Mouse (Mus musculus) heart, embryonic 11.5 days (tissue): ENCODE measurements around the gene Vasn. TPM values are rescaled to one million over a fixed set of nuclear protein-coding genes. Genes with fewer than 3 reads are reported as not detected.
A peak's percentile ranks its signal among the peaks of the same experiment; 100 is the strongest.

ENCODE experiments used
- ATAC-seq: fragments of 200-750 bp; cut with Nextera tagmentation; replicated peaks from 2 replicates; pipeline ENCODE4 v1.8.0; 2017; ENCODE audit warnings: moderate library complexity; ENCODE audit not compliant: insufficient number of reproducible peaks, low FRiP score, low TSS enrichment
- H3K27ac ChIP-seq: fragments of 300-500 bp; sonication (generic); 2 replicates; pipeline ENCODE4 v1.5.1; 2014; ENCODE audit warnings: mild to moderate bottlenecking, low read depth, low read length
- H3K27me3 ChIP-seq: fragments of 300-500 bp; sonication (generic); 2 replicates; pipeline ENCODE4 v1.6.1; 2014; ENCODE audit warnings: mild to moderate bottlenecking, low read length, mixed read lengths; ENCODE audit not compliant: control insufficient read depth, insufficient read depth
- H3K36me3 ChIP-seq: fragments of 300-500 bp; sonication (generic); 2 replicates; pipeline ENCODE4 v1.6.1; 2014; ENCODE audit warnings: mild to moderate bottlenecking, low read length, moderate library complexity, mixed read lengths; ENCODE audit not compliant: control insufficient read depth, insufficient read depth
- H3K4me1 ChIP-seq: fragments of 300-500 bp; sonication (generic); 2 replicates; pipeline ENCODE4 v1.6.1; 2014; ENCODE audit warnings: low read length; ENCODE audit not compliant: control insufficient read depth, insufficient read depth
- H3K4me2 ChIP-seq: fragments of 300-500 bp; sonication (generic); 2 replicates; pipeline ENCODE4 v1.6.1; 2014; ENCODE audit warnings: mild to moderate bottlenecking, moderate library complexity
- H3K4me3 ChIP-seq: fragments of 300-500 bp; sonication (generic); 2 replicates; pipeline ENCODE4 v1.5.1; 2014; ENCODE audit warnings: low read depth, low read length
- H3K9ac ChIP-seq: fragments of 300-500 bp; sonication (generic); 2 replicates; pipeline ENCODE4 v1.6.1; 2014; ENCODE audit warnings: mild to moderate bottlenecking, low read depth, low read length, moderate library complexity
- H3K9me3 ChIP-seq: fragments of 300-500 bp; sonication (generic); replicated peaks from 2 replicates; pipeline ENCODE4 v1.6.1; 2016; ENCODE audit warnings: low read length; ENCODE audit not compliant: control insufficient read depth
- WGBS: fragments of 180-500 bp; shearing (Covaris S2); extraction: QIAGEN DNeasy Blood & Tissue Kit; methylation state at CpG from one replicate; pipeline ENCODE4 v1.1.7; 2014; ENCODE audit not compliant: insufficient replicate concordance; 5-methylcytosine and 5-hydroxymethylcytosine counted together
- polyA plus RNA-seq: library from polyadenylated mRNA; unstranded; fragments of >200 nt; fragmentation: Nextera tagmentation; extraction: Ambion mirVana; gene quantifications from 2 replicates; pipeline ENCODE4 v1.2.1, GENCODE M21; 2014

Vasn gene
- polyA plus RNA-seq, 1 experiment from 2014 or later, result 10.6 TPM

DNA sequence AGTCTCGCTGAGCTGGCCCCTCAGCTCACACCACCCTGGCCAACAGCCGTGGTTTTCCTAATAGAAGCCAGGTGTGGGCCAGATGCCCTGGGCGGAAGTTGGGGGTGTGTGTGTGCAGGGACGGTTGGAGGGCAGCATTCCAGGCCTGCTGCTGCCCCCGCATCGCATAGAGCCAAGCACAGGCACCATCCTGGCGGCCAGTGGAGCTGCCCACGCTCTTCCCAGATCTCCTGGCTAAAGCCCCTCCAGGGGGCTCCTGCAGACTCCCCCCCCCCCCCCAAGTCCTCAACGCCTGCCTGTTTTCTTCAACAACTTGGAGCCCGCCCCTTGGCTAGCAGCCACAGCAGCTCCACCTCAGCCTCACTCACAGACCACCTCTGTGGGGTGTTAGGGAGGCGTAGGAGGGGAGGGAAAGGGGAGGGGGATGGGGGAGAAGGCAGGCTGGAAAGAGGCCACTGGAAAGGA lies 19.1 kb downstream of the Vasn start:
- Histone ChIP-seq H3K9ac (peak overlapping the region; percentile 58; the same call in 1 of the 2 replicates), H3K4me1 (peaks cover 37% of the 10 kb centered on the region), H3K36me3 (peaks cover 10% of the 10 kb centered on the region), H3K9me3 (no peaks in the 10 kb centered on the region), H3K27ac (peak overlapping the region; percentile 75), H3K27me3 (no peaks in the 10 kb centered on the region), H3K4me3 (no peak overlapping the region; the same call in 1 of the 2 replicates), H3K4me2 (peak overlapping the region; percentile 2; the same call in 1 of the 2 replicates)
- ATAC-seq, result peak; percentile 57
- 27% methylated on average over 11 of the region's 11 CpGs for WGBS

DNA sequence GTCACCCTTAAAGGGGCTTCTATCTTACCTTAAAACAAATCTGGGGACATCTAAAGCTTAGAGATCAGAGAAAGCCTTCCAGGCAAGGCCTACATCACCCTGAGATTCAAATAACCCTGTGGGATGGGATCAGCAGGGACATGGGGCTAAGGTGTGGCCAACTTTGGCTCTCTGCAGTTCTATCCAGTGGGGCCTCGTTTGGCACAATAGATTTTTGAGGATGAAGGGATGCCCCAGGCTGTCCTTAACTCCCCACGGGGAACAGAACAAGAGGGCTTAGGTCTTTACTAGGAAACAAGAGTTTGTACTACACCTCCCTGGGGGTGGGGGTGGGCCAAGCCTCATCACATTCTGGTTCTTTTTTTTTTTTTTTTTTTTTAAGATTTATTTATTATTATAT lies 19.6 kb downstream of the Vasn start:
- peak overlapping the region; percentile 2; the same call in 1 of the 2 replicates for H3K4me2 ChIP-seq
- peaks cover 37% of the 10 kb centered on the region for H3K4me1 ChIP-seq
- H3K27ac ChIP-seq, result peak overlapping the region; percentile 75
- no peak for ATAC-seq
- peaks cover 10% of the 10 kb centered on the region; the same call in 1 of the 2 replicates for H3K36me3 ChIP-seq
- WGBS, result 23% methylated on average over 2 of the region's 2 CpGs
- no peaks in the 10 kb centered on the region for H3K27me3 ChIP-seq
- H3K9ac ChIP-seq, result peak overlapping the region; percentile 58; the same call in 1 of the 2 replicates
- H3K9me3 ChIP-seq, result no peaks in the 10 kb centered on the region
- no peak overlapping the region for H3K4me3 ChIP-seq

DNA sequence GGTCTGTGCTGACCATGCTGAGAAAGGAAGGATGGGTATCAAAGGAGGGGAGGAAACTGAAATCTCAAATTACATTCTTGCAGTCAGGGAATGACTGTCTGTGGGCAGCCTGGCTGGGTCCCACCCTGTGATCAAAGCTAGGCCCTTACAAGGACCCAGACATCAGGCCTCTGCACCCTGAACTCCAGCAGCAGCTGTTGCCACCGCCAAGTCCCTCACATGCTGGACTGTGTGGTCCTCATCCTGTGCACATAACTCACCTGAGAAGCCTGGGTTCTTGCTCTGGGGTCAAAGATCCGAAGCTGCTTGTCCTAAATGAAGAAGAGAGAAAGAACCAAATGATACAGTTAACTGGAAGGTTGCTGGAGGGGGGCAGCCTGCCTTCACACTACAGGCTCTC lies 21.9 kb downstream of the Vasn start:
- H3K4me3 ChIP-seq, result no peak overlapping the region
- H3K4me2 ChIP-seq, result no peak overlapping the region
- no peaks in the 10 kb centered on the region for H3K27me3 ChIP-seq
- no peak for ATAC-seq
- WGBS, result 66% methylated on average over 2 of the region's 2 CpGs
- H3K9ac ChIP-seq, result no peak overlapping the region
- H3K9me3 ChIP-seq, result no peaks in the 10 kb centered on the region
- H3K27ac ChIP-seq, result no peak overlapping the region
- H3K36me3 ChIP-seq, result peaks cover 12% of the 10 kb centered on the region; the same call in 1 of the 2 replicates
- peaks cover 16% of the 10 kb centered on the region for H3K4me1 ChIP-seq

DNA sequence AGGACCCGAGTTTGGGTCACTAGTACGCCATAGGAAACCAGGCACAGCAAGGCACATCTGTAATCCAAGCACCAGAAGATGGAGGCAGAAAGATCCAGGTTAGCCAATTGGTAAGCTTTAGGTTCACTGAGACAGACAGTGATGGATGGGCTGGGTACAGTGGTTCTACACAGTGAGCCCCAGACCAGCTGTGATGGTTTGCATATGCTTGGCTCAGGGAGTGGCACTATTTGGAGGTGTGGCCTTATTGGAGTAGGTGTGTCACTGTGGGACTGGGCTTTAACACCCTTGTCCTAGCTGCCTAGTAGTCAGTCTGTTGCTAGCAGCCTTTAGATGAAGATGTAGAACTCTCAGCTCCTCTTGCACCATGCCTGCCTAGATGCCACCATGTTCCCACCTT lies 24.1 kb downstream of the Vasn start:
- whole genome bisulfite sequencing, result 85% methylated on average over 2 of the region's 2 CpGs
- Histone ChIP-seq H3K27ac (no peak overlapping the region), H3K9ac (no peak overlapping the region), H3K36me3 (peaks cover 15% of the 10 kb centered on the region), H3K27me3 (no peaks in the 10 kb centered on the region), H3K4me2 (no peak overlapping the region), H3K4me1 (peaks cover 6% of the 10 kb centered on the region), H3K9me3 (no peaks in the 10 kb centered on the region), H3K4me3 (no peak overlapping the region)
- ATAC-seq, result no peak

DNA sequence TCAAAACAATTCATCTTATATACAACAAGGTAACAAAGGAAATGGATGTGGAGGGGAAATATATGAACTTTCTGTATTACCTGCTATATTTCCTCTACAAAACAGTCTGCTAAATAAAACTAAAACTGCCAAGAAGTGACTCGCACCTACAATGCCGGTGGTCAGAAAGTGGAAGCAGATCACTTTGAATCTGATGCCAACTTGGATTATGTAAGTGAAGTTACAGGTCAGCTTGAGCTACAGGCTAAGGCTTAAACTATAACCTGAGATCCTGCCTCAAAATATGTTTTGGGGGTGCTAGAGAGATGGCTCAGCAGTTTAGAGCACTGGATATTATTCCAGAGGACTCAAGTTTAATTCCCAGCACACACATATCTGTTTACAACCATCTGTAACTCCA lies 26.0 kb downstream of the Vasn start:
- Histone ChIP-seq H3K9ac (no peak overlapping the region), H3K36me3 (peaks cover 16% of the 10 kb centered on the region), H3K4me2 (no peak overlapping the region), H3K4me3 (no peak overlapping the region), H3K4me1 (no peaks in the 10 kb centered on the region), H3K9me3 (no peaks in the 10 kb centered on the region), H3K27me3 (no peaks in the 10 kb centered on the region), H3K27ac (no peak overlapping the region)
- WGBS, result 88% methylated on average over 2 of the region's 2 CpGs
- ATAC-seq, result no peak

DNA sequence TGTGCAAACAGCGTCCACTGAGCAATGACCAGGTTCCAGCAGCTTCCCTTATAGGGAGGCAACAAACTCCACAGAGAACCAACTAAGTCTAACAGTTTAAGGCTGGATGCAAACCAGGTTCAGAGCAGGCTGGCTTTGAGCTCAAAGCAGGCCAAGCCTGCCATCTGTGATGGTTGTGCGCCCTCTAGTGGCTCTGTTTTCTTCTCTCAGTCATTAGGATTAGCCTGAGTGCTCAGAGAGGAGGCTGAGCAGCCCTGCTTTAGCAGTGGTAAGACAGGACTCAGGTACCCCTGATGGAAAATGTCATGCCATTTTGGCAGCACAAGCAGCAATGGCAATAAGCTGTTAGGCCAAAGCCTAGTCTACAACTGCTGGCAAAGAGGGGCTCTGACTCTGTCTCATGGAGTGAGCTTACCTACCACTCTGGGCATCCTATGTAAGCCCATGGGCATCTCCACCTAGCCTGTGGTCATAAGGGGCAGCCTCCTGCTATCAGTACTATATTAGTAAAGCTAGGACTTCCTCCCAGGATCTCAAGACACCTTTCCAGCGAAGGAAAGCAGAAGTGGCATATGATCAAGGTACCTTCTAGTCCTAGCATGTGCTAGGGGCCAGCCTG lies 27.6 kb downstream of the Vasn start:
- no peaks in the 10 kb centered on the region for H3K4me1 ChIP-seq
- peaks cover 9% of the 10 kb centered on the region for H3K36me3 ChIP-seq
- ATAC-seq, result peak; percentile 67
- 19% methylated on average over 3 of the region's 3 CpGs for WGBS
- no peak overlapping the region for H3K4me3 ChIP-seq
- no peaks in the 10 kb centered on the region for H3K9me3 ChIP-seq
- no peak overlapping the region for H3K27ac ChIP-seq
- H3K27me3 ChIP-seq, result no peaks in the 10 kb centered on the region
- no peak overlapping the region for H3K9ac ChIP-seq
- H3K4me2 ChIP-seq, result no peak overlapping the region

DNA sequence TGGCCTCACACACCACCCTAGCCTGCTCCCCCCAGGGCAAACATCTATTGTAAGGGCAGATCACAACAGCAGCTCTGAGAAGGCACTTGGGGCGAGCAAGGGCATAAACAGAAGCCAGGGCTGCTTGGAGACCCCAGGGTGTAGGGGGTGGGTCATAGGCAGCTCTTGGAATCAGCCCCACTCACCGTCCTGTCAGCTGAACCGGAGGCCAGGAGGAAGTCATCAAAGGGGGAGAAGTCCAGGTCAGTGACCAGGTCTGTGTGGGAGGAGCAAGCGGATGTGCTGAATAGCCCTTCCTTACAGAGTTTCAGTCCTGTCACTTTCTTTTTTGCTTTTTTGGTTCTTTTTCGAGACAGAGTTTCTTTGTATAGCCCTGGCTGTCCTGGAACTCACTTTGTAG lies 30.6 kb downstream of the Vasn start:
- no peak overlapping the region for H3K9ac ChIP-seq
- no peaks in the 10 kb centered on the region for H3K4me1 ChIP-seq
- H3K9me3 ChIP-seq, result no peaks in the 10 kb centered on the region
- no peak overlapping the region for H3K4me3 ChIP-seq
- no peak overlapping the region for H3K4me2 ChIP-seq
- 63% methylated on average over 5 of the region's 5 CpGs for WGBS
- H3K36me3 ChIP-seq, result peaks cover 9% of the 10 kb centered on the region
- ATAC-seq, result no peak
- no peak overlapping the region for H3K27ac ChIP-seq
- no peaks in the 10 kb centered on the region for H3K27me3 ChIP-seq

DNA sequence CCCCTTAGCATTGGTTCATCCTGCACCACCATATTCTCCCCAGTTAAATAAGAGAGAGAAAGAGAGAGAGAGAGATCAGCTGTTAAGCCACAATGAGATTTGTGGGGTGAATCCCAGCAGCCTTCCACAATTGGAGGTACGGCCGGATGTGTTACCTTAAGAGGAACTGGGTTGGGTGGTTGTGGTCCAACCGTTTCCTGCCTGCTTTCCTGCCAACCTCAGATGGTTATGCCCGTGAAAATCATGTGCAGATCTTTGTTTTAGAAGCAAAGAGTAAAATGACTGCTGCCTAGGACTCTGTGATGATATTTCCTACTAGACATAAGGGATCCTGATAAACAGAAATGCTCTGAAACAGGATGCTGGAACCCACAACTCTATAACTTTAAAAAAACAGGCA lies 34.4 kb downstream of the Vasn start:
- H3K4me1 ChIP-seq, result peaks cover 11% of the 10 kb centered on the region
- H3K9ac ChIP-seq, result no peak overlapping the region
- ATAC-seq, result no peak
- 80% methylated on average over 4 of the region's 4 CpGs for WGBS
- peaks cover 9% of the 10 kb centered on the region for H3K36me3 ChIP-seq
- H3K27ac ChIP-seq, result no peak overlapping the region
- no peak overlapping the region for H3K4me2 ChIP-seq
- H3K27me3 ChIP-seq, result no peaks in the 10 kb centered on the region
- H3K4me3 ChIP-seq, result no peak overlapping the region
- H3K9me3 ChIP-seq, result no peaks in the 10 kb centered on the region

DNA sequence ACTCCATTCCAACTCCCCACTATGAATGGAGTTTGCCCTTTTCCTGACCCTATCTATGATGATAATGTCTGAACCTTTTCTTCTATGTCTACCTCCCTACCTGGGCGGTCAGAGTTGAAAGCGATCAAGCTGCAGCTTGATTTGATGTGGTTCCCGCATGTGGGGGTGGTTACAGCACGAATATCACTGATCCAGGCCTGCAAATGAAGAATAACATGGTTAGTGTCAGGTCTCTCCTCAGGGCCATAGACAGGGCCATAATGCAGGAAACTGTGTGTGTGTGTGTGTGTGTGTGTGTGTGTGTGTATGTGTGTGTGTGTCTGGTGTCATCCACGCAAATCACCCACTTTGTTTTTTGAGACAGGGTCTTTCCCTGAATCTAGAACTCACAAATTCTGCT lies 37.1 kb downstream of the Vasn start:
- no peak overlapping the region for H3K4me2 ChIP-seq
- WGBS, result 82% methylated on average over 5 of the region's 5 CpGs
- ATAC-seq, result no peak
- H3K4me3 ChIP-seq, result no peak overlapping the region
- H3K27ac ChIP-seq, result no peak overlapping the region
- H3K9me3 ChIP-seq, result no peaks in the 10 kb centered on the region
- no peaks in the 10 kb centered on the region for H3K27me3 ChIP-seq
- no peak overlapping the region for H3K9ac ChIP-seq
- peaks cover 4% of the 10 kb centered on the region; the same call in 1 of the 2 replicates for H3K36me3 ChIP-seq
- H3K4me1 ChIP-seq, result peaks cover 11% of the 10 kb centered on the region
